In genomic region chr11:3529476-3530252, GRCm38 (mm10) we compare ENCODE assay signal across 17 mouse cellular contexts. TPM values are rescaled to one million over a fixed set of nuclear protein-coding genes. Genes with fewer than 3 reads are reported as not detected.
DNase-seq lines count a peak whose midpoint lies in the region; TF ChIP-seq lines count a peak whose summit lies in the region.
"Had no signal": no experiment of that assay in that cellular context is flagged by ENCODE, and none has a peak within 500 bp of the region (broad histone marks: within the 10 kb centered on the region; RNA-seq: fewer than 3 reads in every experiment).

No protein-coding gene starts in this region.

- TF ChIP-seq POLR2A in kidney, adult 2 months (IDR thresholded peaks at IDR 0.05; ENCODE audit: low read depth, low read length), result no peak
- TF ChIP-seq POLR2A in MEL (IDR thresholded peaks at IDR 0.05; ENCODE audit: control insufficient read depth in 1 of 2, insufficient read depth in 1 of 2, low read depth in 1 of 2, low read length in 2 of 2, poor library complexity in 1 of 2), result no peak; a peak in 1 of 4 replicates

- no peak for TF ChIP-seq RAD21 in MEL (IDR thresholded peaks at IDR 0.05; ENCODE audit: low read depth, low read length)

- DNase-seq in cerebellum, adult 9-11 months, result peak; percentile 35
- DNase-seq in cerebellum, adult 11 months, result no peak
- DNase-seq in kidney, adult 2 months, result peak; percentile 46
- no peak for DNase-seq in kidney, adult 18-20 months
- DNase-seq in MEL (ENCODE audit: low read depth, low spot score), result peak; percentile 29
- peak; percentile 54 to 56 for DNase-seq in kidney, postnatal 36 days
- no peak for DNase-seq in spleen, adult 18-20 months
- DNase-seq: adrenal gland, adult 8-10 months; gastrocnemius, postnatal 14 days; lung, embryonic 14.5 days; midbrain, embryonic 14.5 days; retina, postnatal 1 day; right cerebral cortex, postnatal 4 days; thymus, adult 2 months had no signal

- 58% methylated on average over 20 of the region's 20 CpGs for WGBS in kidney, adult 2 months

- H3K4me3 ChIP-seq in kidney, adult 2 months (ENCODE audit: insufficient read depth, low read depth, low read length), result no peak overlapping the region
- no peak overlapping the region for H3K4me3 ChIP-seq in MEL (ENCODE audit: control insufficient read depth in 1 of 2, insufficient read depth in 1 of 2, low read depth in 2 of 2, low read length in 2 of 2)
- H3K4me3 ChIP-seq: forebrain, embryonic 12.5 days; hindbrain, embryonic 10.5 days had no signal

- H3K36me3 ChIP-seq in kidney, adult 2 months (ENCODE audit: control insufficient read depth, insufficient read depth, low read length), result peaks cover 30% of the 10 kb centered on the region
- H3K36me3 ChIP-seq in MEL (ENCODE audit: control insufficient read depth in 1 of 2, insufficient read depth in 2 of 2, low read length in 2 of 2), result peaks cover 2 to 3% of the 10 kb centered on the region in 2 experiments; a peak in 3 of 4 replicates

- H3K27ac ChIP-seq in kidney, adult 2 months (ENCODE audit: insufficient read depth, low read depth, low read length), result no peak overlapping the region
- H3K27ac ChIP-seq in MEL (ENCODE audit: control insufficient read depth, low read depth, low read length), result no peak overlapping the region
- H3K27ac ChIP-seq: forebrain, embryonic 12.5 days; hindbrain, embryonic 10.5 days had no signal

- peaks cover 14% of the 10 kb centered on the region for H3K79me2 ChIP-seq in MEL (ENCODE audit: control insufficient read depth, insufficient read depth, low read length, poor library complexity)

- no peak overlapping the region for H3K9ac ChIP-seq in MEL (ENCODE audit: control insufficient read depth, low read depth, low read length, poor library complexity, severe bottlenecking)
- H3K9ac ChIP-seq: forebrain, embryonic 12.5 days; lung, embryonic 14.5 days had no signal

- no peaks in the 10 kb centered on the region; the same call in 1 of the 2 replicates for H3K4me1 ChIP-seq in kidney, adult 2 months (ENCODE audit: control insufficient read depth, insufficient read depth, low read length)
- peaks cover 0 to 6% of the 10 kb centered on the region in 2 experiments; a peak in 3 of 4 replicates for H3K4me1 ChIP-seq in MEL (ENCODE audit: control insufficient read depth in 1 of 2, insufficient read depth in 2 of 2, low read length in 2 of 2)

- TF ChIP-seq EP300 in MEL (IDR thresholded peaks at IDR 0.05; ENCODE audit: low read depth in 1 of 2, low read length in 2 of 2), result no peak

- H3K27me3 ChIP-seq in kidney, adult 2 months (replicated peaks; ENCODE audit: control insufficient read depth, insufficient read depth, low read length), result no peaks in the 10 kb centered on the region
- H3K27me3 ChIP-seq in MEL (ENCODE audit: control insufficient read depth in 1 of 2, insufficient read depth in 2 of 2, low read length in 2 of 2), result no peaks in the 10 kb centered on the region
- H3K27me3 ChIP-seq: forebrain, embryonic 12.5 days had no signal

- no peaks in the 10 kb centered on the region for H3K9me3 ChIP-seq in MEL (replicated peaks; ENCODE audit: insufficient read depth, low read length)
- H3K9me3 ChIP-seq: forebrain, embryonic 12.5 days had no signal

- TF ChIP-seq CTCF in kidney, adult 2 months (conservative IDR thresholded peaks at IDR 0.05; ENCODE audit: insufficient read depth, insufficient read length, low read depth, low read length), result no peak
- TF ChIP-seq CTCF in MEL (IDR thresholded peaks at IDR 0.05 in 2 of 3, conservative IDR thresholded peaks at IDR 0.05 in 1 of 3; ENCODE audit: control insufficient read depth in 1 of 3, insufficient read depth in 1 of 3, low read depth in 2 of 3, low read length in 3 of 3, poor library complexity in 1 of 3, severe bottlenecking in 1 of 3), result no peak

TF ChIP-seq in MEL, 35 proteins besides CTCF, POLR2A, EP300 and RAD21:
- TF ChIP-seq UBTF (IDR thresholded peaks at IDR 0.05; ENCODE audit: borderline replicate concordance, insufficient read depth, low read depth, low read length) (no peak), SIN3A (IDR thresholded peaks at IDR 0.05; ENCODE audit: low read length) (no peak), BHLHE40 (IDR thresholded peaks at IDR 0.05; ENCODE audit: borderline replicate concordance, low read depth, low read length) (no peak), CHD1 (IDR thresholded peaks at IDR 0.05; ENCODE audit: low read depth, low read length) (no peak), MXI1 (IDR thresholded peaks at IDR 0.05; ENCODE audit: low read depth, low read length) (no peak), MAZ (IDR thresholded peaks at IDR 0.05; ENCODE audit: low read depth, low read length) (no peak), POLR2AphosphoS5 (IDR thresholded peaks at IDR 0.05; ENCODE audit: borderline replicate concordance, low read depth, low read length) (no peak), ZMIZ1 (IDR thresholded peaks at IDR 0.05; ENCODE audit: low read depth, low read length) (no peak; the same call in 1 of the 2 replicates), ZNF384 (IDR thresholded peaks at IDR 0.05; ENCODE audit: low read depth, low read length) (no peak), SMC3 (IDR thresholded peaks at IDR 0.05; ENCODE audit: low read depth, low read length) (no peak; the same call in 1 of the 2 replicates), TAL1 (IDR thresholded peaks at IDR 0.05; ENCODE audit: low read length) (no peak), POLR2AphosphoS2 (IDR thresholded peaks at IDR 0.05; ENCODE audit: low read length) (no peak), TBP (IDR thresholded peaks at IDR 0.05; ENCODE audit: low read depth, low read length) (no peak), MEF2A (IDR thresholded peaks at IDR 0.05; ENCODE audit: extremely low read depth, insufficient replicate concordance, low read depth, low read length, poor library complexity, severe bottlenecking) (no peak), USF1 (IDR thresholded peaks at IDR 0.05; ENCODE audit: low read depth, low read length) (no peak), ELF1 (IDR thresholded peaks at IDR 0.05; ENCODE audit: low read depth, low read length) (no peak), KAT2A (conservative IDR thresholded peaks at IDR 0.05; ENCODE audit: low read depth, low read length) (no peak)

RNA-seq across cellular contexts. Expression of gene Smtn, which starts 10.7 kb away (rescaled TPM):
- 52.3 and 57.2 TPM in 2 replicates for polyA plus RNA-seq in kidney, adult 2 months (2012; rRNA removed)
- total RNA-seq in MEL (2012; rRNA removed), result 203 and 204 TPM in 2 replicates
- polyA plus RNA-seq in MEL (2012; ENCODE audit: insufficient read depth in 1 of 2, insufficient read length in 2 of 2, low read depth in 1 of 2, low replicate concordance in 2 of 2, missing spikeins in 1 of 2), result 100 to 1,000 TPM in 1 of 2 experiments, not detected in 1; 370 TPM

RNA-seq across cellular contexts. Expression of gene Selenom, which starts 15.2 kb away (rescaled TPM):
- polyA plus RNA-seq in kidney, adult 2 months (2012; rRNA removed), result 136 and 163 TPM in 2 replicates
- 28.7 and 29.5 TPM in 2 replicates for total RNA-seq in MEL (2012; rRNA removed)
- polyA plus RNA-seq in MEL (2012; ENCODE audit: insufficient read depth in 1 of 2, insufficient read length in 2 of 2, low read depth in 1 of 2, low replicate concordance in 2 of 2, missing spikeins in 1 of 2), result 10 to 100 TPM in 1 of 2 experiments, not detected in 1; 35.4 TPM

RNA-seq across cellular contexts. Expression of gene Inpp5j, which starts 25.0 kb away (rescaled TPM):
- polyA plus RNA-seq in kidney, adult 2 months (2012; rRNA removed), result 24.0 and 28.0 TPM in 2 replicates
- 0.23 TPM in 2 replicates for total RNA-seq in MEL (2012; rRNA removed)
- polyA plus RNA-seq in MEL (2012; ENCODE audit: insufficient read depth in 1 of 2, insufficient read length in 2 of 2, low read depth in 1 of 2, low replicate concordance in 2 of 2, missing spikeins in 1 of 2), result 1 to 10 TPM in 1 of 2 experiments, not detected in 1; 2.9 TPM
- total RNA-seq: liver, adult 2 months had no signal

RNA-seq across cellular contexts. Expression of gene Pla2g3, which starts 41.6 kb away (rescaled TPM):
- 0.19 and 0.27 TPM in 2 replicates for polyA plus RNA-seq in kidney, adult 2 months (2012; rRNA removed)
- total RNA-seq in MEL (2012; rRNA removed), result 0.15 and 0.29 TPM in 2 replicates
- polyA plus RNA-seq in MEL (2012; ENCODE audit: insufficient read depth in 1 of 2, insufficient read length in 2 of 2, low read depth in 1 of 2, low replicate concordance in 2 of 2, missing spikeins in 1 of 2), result under 1 TPM in 1 of 2 experiments, not detected in 1; 0.39 TPM
- total RNA-seq: liver, adult 2 months had no signal

Comparison
In these comparisons a context has a peak if more than half of its experiments do, and no peak if none do; other contexts are left out.
1. DNase-seq: peak in cerebellum, adult 9-11 months (single experiment), kidney, adult 2 months (single experiment), MEL (single experiment) and kidney, postnatal 36 days (2 of 2); none in cerebellum, adult 11 months (single experiment), kidney, adult 18-20 months (single experiment) and spleen, adult 18-20 months (0 of 2).